Mouse (Mus musculus): ENCODE measurements around the gene Pacs1.
"Not testable (repeated sequence)": the region's sequence is repeated elsewhere in the genome, so short reads cannot be mapped to it uniquely, and the experiment has no call there.

The Pacs1 gene

DNA sequence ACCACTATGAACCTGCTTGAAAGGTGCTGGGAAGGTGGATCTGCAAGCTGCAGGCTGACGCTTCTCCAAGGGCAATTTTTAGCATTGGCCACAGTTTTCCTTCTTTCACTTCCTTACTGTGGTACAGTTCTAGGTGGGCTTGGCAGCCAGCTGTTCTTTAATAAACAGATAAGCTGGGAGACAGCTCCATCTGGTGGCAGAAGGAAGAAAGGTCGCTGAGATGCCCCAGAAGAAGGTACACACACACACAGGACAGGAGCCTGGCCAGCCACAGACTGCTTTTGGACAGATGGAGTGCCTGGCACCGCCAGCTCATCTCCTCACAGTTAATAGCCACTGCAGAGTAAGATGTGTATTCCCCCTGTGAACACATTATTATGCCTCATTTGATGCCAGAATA, 121.6 kb downstream of the Pacs1 start:
- no peak for DNase-seq (ENCODE audit: low spot score)

- DNase-seq (ENCODE audit: low spot score): no peak
Observed at GRCm38 (mm10) chr19:5150358-5150757, 122.6 kb downstream of the Pacs1 start.

DNA sequence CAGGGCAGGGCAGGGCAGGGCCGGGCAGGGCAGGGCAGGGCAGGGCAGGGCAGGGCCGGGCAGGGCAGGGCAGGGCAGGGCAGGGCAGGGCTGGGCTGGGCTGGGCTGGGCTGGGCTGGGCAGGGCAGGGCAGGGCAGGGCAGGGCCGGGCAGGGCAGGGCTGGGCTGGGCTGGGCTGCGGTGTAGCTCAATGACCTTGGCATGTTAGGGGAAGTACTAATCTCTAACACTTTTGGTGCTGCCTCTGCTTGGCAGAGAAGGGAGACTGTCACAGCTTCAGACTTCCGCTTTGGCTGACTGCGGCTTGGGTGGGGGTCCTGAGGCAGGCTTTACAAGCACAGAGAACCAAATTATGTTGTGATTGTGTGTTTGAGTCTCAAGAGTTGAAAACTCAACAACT, 123.9 kb downstream of the Pacs1 start:
- not testable (repeated sequence) for DNase-seq (ENCODE audit: low spot score)

DNA sequence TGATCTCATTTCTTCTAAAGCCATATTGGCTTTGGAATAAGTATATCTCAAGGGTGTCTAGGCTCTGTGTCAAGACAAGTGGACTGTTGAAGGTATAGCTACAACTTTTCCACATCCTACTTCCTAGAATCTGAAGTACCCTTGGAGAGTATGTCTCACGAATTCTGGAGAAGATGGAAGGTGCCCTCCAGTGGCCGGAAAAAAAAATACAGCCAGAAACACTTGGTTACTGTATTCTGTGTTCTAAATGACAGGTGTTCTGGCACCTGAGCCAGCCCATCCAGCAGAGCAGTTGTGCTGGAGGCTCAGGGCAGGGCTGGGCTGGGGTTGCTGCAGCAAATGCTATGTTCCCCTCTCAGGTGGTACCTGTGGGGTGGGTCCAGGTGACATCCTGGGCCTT, 133.3 kb downstream of the Pacs1 start:
- no peak for DNase-seq (ENCODE audit: low spot score)

- no peak for DNase-seq (ENCODE audit: low spot score)
Observed at GRCm38 (mm10) chr19:5131237-5131636, 141.7 kb downstream of the Pacs1 start.

GRCm38 (mm10) chr19:5129770-5130169, 143.1 kb downstream of the Pacs1 start:
- no peak for DNase-seq (ENCODE audit: low spot score)

GRCm38 (mm10) chr19:5124055-5124614, 148.8 kb downstream of the Pacs1 start:
- DNase-seq (ENCODE audit: low spot score): no peak

- DNase-seq (ENCODE audit: low spot score): no peak
Observed at GRCm38 (mm10) chr19:5123241-5123640, 149.7 kb downstream of the Pacs1 start.

- no peak for DNase-seq (ENCODE audit: low spot score)
Observed at GRCm38 (mm10) chr19:5122492-5122891, 150.4 kb downstream of the Pacs1 start.

GRCm38 (mm10) chr19:5118384-5118698, 154.6 kb downstream of the Pacs1 start, which contains the start of gene Klc2:
TSS of gene Klc2 (minus strand) at chr19:5118560.
- no peak for DNase-seq (ENCODE audit: low spot score)

- peak; percentile 91 for DNase-seq (ENCODE audit: low spot score)
Observed at GRCm38 (mm10) chr19:5117494-5118383, 155.2 kb downstream of the Pacs1 start.

DNA sequence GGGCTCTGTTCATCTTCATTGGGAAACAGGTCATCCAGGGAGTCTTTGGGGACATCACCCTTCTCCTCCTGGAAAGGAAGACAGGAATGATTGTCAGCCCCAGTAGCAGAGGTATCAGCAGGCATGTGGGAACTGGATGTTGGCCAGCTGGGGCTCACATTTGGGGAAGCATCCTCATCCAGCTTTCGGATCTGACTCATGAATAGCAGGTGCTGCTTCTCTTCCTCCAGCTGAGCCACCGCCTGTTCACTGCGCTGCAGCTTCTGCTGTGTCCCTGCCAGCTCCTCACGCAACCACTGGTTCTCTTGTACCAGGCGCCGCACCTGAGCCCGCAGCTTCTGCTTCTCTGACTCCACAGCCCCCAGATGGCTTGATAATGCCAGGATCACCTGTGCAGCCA, 159.1 kb downstream of the Pacs1 start:
- DNase-seq (ENCODE audit: low spot score): no peak

DNA sequence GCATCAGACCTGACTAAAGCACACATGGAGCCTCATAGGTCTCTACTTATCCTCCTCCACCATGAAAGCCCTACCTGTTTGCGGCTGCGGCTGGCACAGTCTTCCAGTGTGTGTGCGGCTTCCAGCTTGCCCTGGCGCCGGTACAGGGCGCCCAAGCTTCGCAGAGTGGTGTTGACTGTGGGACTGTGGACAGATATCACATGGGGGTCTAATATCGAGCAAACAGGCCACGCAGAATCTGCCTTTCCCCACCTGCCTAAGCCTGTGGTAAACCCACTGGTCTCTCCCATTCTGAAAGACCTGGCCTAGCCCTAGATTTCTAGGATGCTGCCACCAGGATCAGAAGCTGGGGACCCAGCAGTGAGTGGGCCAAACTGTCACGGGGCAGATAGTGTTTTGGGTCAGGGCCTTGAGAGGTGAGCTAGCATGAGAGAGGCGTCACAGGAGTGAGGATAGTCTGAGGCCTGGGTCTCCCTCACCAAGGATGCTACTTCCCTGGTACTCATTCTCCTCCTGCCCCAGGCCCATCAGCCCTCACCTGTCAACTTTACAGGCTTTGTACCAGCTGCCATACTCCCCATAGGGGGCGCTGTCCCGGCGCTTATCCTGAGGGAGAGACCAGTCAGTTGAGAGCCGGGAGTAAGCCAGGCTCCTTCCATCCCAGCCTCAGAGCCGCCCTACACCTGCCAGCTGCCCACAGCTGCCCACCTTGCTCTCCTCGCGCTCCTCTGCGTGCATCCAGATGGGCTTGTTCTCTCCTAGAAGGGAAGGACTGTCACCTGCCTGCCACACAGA, 163.1 kb downstream of the Pacs1 start:
- no peak for DNase-seq (ENCODE audit: low spot score)

GRCm38 (mm10) chr19:5108702-5109101, 164.2 kb downstream of the Pacs1 start:
- no peak for DNase-seq (ENCODE audit: low spot score)

GRCm38 (mm10) chr19:5108271-5108575, 164.7 kb downstream of the Pacs1 start:
- no peak for DNase-seq (ENCODE audit: low spot score)

- DNase-seq (ENCODE audit: low spot score): no peak
Observed at GRCm38 (mm10) chr19:5107556-5108270, 165.2 kb downstream of the Pacs1 start.

DNA sequence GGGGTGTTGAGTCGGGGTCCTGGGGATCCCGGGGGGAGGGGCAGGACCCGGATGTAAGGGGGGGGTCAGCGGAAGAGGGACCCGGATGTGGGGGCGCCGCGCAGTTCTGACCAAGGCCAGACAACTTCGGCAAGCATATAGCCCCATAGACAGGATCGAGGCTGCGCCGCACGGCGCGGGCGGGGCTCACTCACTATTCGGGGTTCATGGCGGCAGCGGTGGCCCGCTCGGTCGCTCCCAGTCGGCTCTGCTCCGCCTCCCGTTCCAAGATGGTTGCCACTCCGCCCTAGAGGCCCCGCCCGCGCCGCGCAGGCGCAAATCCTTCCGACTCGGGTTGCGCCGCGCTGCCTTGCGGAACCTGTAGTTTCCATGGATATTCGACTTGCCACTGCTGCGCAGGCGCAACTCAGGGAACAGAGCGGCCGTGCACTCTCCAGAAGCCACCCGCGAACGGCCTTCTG, 166.2 kb downstream of the Pacs1 start, which contains the start of gene Rab1b:
Rab1b (minus strand) TSS at position 342 of the 461 bp plus-strand sequence.
- peak; percentile 92 for DNase-seq (ENCODE audit: low spot score)

DNA sequence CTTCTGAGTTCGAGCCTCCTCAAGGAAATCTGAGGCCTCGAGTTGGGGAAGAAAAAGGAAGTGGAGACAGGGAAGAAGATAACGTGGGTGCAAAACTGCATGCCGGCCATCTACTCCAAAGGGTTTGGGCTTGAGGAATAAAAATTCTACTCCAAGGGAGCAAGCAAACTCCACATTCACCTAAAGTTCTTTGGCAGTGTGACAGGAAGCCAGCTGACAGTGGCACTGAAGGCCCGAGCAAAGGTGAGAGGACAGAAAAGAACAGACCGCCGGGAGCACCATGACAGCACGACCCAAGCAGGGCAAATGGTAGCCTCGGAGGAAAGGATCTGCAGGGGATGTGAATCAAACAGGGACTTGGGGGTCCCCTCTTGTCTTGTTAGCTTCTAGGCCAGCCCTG, 166.8 kb downstream of the Pacs1 start:
- DNase-seq (ENCODE audit: low spot score): no peak

- DNase-seq (ENCODE audit: low spot score): no peak
Observed at GRCm38 (mm10) chr19:5098363-5099143, 174.4 kb downstream of the Pacs1 start, which contains the start of gene Cnih2. TSS of gene Cnih2 (minus strand) at chr19:5098521.

DNA sequence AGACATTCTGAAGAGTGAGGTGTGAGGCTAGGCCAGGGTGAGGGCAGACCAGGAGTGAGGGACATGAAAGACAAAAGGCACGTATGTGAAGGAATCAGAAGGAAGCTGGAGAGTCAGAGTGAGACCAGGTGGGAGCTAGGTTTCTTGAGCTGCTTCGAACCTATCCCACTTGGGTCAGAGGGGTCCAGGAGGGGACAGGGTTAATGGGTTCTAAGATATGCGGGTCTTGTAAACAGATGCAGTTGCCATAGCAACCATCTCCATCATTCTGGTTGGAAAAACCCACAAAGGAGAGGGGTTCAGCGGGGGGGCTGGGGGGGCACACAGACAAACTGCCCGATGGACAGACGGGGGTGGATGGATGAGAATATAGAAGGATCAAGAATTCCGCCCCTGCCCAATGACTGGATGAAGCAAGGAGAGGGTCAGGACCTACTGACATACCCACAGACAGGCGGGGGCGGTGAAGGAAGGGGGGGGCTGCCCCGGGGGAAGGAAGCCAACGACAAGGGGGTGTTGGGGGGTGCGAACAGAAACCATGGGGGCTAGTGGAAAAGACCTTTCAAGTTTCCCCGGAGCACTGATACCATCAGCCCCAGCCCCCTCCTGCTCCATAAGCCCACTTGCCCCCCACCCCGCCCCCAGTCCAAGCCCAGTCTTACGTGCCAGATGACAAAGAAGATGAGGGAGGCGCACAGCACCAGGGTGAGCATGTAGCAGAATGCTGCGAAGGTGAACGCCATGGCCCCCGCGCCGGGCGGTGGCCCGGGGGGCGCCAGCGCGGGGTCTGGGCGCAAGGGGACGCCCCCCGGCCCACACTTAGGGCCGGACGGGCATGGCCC, 175.2 kb downstream of the Pacs1 start:
- DNase-seq (ENCODE audit: low spot score): no peak
